Mouse (Mus musculus) hindbrain, embryonic 15.5 days (tissue): ENCODE data around the gene Plekha7. TPM values are rescaled to one million over a fixed set of nuclear protein-coding genes. Genes with fewer than 3 reads are reported as not detected.

Source experiments
- polyA plus RNA-seq: library from polyadenylated mRNA; unstranded; fragments of >200 nt; fragmentation: Nextera tagmentation; extraction: Ambion mirVana; gene quantifications from 2 replicates; pipeline ENCODE4 v1.2.1, GENCODE M21; 2015

Gene Plekha7
- polyA plus RNA-seq, 1 experiment from 2014 or later = 10.3 TPM

Other genes with a start within 250 kb of the Plekha7 start
- 1.0 and 1.2 TPM in 2 replicates for gene Gm4353, start 223.7 kb downstream of the Plekha7 start, polyA plus RNA-seq
- gene Rps13, start 25.8 kb upstream of the Plekha7 start, polyA plus RNA-seq = 480 and 532 TPM in 2 replicates
- gene Pik3c2a, start 135.1 kb upstream of the Plekha7 start, polyA plus RNA-seq = 13.8 and 16.7 TPM in 2 replicates
- gene Nucb2, start 196.0 kb upstream of the Plekha7 start, polyA plus RNA-seq = 27.5 and 29.6 TPM in 2 replicates